In the genomic region with DNA sequence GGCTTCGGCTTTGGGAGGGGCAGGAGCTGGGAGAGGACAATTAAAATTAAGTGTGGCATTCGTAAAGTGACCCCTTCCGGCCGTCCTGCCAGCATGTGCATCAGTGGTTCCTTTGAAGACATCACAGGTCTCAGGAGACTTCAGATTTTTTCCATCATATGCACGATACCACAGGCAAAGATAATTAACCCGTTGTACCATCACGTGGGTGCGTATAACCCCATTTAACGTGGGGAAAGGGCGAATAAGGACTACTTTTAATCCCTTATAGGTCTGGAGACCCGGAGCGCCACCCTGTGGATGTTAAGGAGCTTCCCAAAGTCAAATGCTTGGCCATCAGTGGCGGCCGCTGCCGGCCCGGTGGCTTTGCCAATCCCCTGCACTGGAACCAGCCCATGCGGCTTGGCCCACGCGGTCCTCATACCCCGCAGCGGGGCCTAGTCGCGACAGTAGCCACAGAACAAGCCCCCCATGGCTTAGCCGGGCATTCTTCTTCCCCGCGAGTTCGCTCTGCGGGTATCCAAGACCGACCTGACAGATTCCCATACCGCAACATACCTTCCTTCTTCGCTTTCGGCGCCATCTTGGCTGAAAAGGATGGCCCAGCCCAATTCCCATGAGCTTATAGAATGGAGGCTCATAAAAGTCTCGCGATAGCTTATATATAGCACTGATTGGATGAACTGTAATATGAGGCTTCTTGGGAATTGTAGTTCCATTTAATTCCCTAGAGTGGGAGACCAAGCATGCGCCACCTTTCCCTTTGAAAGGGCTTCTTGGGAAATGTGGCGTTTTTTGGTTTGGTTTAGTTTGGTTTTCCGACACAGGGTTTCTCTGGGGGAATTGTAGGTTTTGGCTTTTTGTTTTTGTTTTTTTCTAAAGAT, we compare ENCODE assay signal across 8 mouse cellular contexts. TPM values are rescaled to one million over a fixed set of nuclear protein-coding genes. Genes with fewer than 3 reads are reported as not detected.
DNase-seq lines count a peak whose midpoint lies in the region; ATAC-seq and TF ChIP-seq lines count a peak whose summit lies in the region.

A gene (minus strand): TSS at position 624 of the 884 bp plus-strand sequence.

- peak within 1 kb of the TSS; percentile 66 for H3K4me2 ChIP-seq in neural tube, embryonic 15.5 days

- H3K9ac ChIP-seq in neural tube, embryonic 15.5 days (replicated peaks) = peak within 1 kb of the TSS; percentile 87

- H3K36me3 ChIP-seq in G1E (replicated peaks) = peaks cover 41% of the 10 kb centered on the region
- peaks cover 24% of the 10 kb centered on the region for H3K36me3 ChIP-seq in neural tube, embryonic 15.5 days

- H3K4me3 ChIP-seq in G1E (ENCODE audit: low read depth, low read length) = peak within 1 kb of the TSS; percentile 95
- peak within 1 kb of the TSS; percentile 100 for H3K4me3 ChIP-seq in layer of hippocampus, adult 2 months
- H3K4me3 ChIP-seq in lung, adult 2 months (replicated peaks; ENCODE audit: extremely low read depth, low read depth, low read length) = peak within 1 kb of the TSS; percentile 90
- H3K4me3 ChIP-seq in neural tube, embryonic 15.5 days (replicated peaks) = peak within 1 kb of the TSS; percentile 78

- H3K9me3 ChIP-seq in G1E (replicated peaks) = no peaks in the 10 kb centered on the region
- no peaks in the 10 kb centered on the region for H3K9me3 ChIP-seq in neural tube, embryonic 15.5 days (replicated peaks)

- no peak for TF ChIP-seq CTCF in G1E (IDR thresholded peaks at IDR 0.05; ENCODE audit: low read depth, low read length)
- TF ChIP-seq CTCF in layer of hippocampus, adult 2 months (conservative IDR thresholded peaks at IDR 0.05) = peak; percentile 64
- TF ChIP-seq CTCF in lung, adult 2 months (IDR thresholded peaks at IDR 0.05; ENCODE audit: insufficient read depth, low read length) = no peak

- peak; percentile 85 for ATAC-seq in G1E (ENCODE audit: extremely low read depth, insufficient number of reproducible peaks, low FRiP score, poor library complexity, severe bottlenecking)
- ATAC-seq in neural tube, embryonic 15.5 days (ENCODE audit: low FRiP score) = peak; percentile 92

- H3K27ac ChIP-seq in layer of hippocampus, adult 2 months = peak within 1 kb of the TSS; percentile 97
- peak within 1 kb of the TSS; percentile 95 for H3K27ac ChIP-seq in neural tube, embryonic 15.5 days (replicated peaks)

- H3K4me1 ChIP-seq in G1E (ENCODE audit: insufficient read depth, low read depth, low read length) = peaks cover 47% of the 10 kb centered on the region
- H3K4me1 ChIP-seq in lung, adult 2 months (ENCODE audit: control insufficient read depth, insufficient read depth, low read length) = no peaks in the 10 kb centered on the region; the same call in 1 of the 2 replicates
- peaks cover 60% of the 10 kb centered on the region for H3K4me1 ChIP-seq in neural tube, embryonic 15.5 days

- TF ChIP-seq POLR2A in lung, adult 2 months (IDR thresholded peaks at IDR 0.05; ENCODE audit: borderline replicate concordance, extremely low read depth, low read depth, low read length) = peak; percentile 96

- DNase-seq in G1E (ENCODE audit: low spot score) = peak; percentile 90
- DNase-seq in cerebellum, adult 18-20 months = peak; percentile 83 to 86
- DNase-seq in forelimb bud, embryonic 11.5 days (ENCODE audit: low read depth, low spot score) = peak; percentile 95
- DNase-seq in heart, postnatal 4 days = peak; percentile 79
- DNase-seq in layer of hippocampus, adult 2 months (ENCODE audit: low spot score in 2 of 2) = peak; percentile 82 to 91
- peak; percentile 82 for DNase-seq in lung, adult 2 months
- peak; percentile 81 for DNase-seq in testis, postnatal 10 days (ENCODE audit: low spot score)

- under 1% methylated on average over 38 of the region's 38 CpGs for WGBS in lung, adult 2 months
- 0% methylated on average over 38 of the region's 38 CpGs for WGBS in neural tube, embryonic 15.5 days

- H3K27me3 ChIP-seq in G1E (ENCODE audit: insufficient read depth, low read length) = peaks cover 20% of the 10 kb centered on the region
- H3K27me3 ChIP-seq in neural tube, embryonic 15.5 days (replicated peaks) = no peaks in the 10 kb centered on the region

RNA-seq across cellular contexts. Expression of the gene that starts here (rescaled TPM):
- 1,467 and 1,695 TPM in 2 replicates for total RNA-seq in G1E (2014; fragmentation: Nextera tagmentation)
- total RNA-seq in G1E (2017) = 2,502 and 2,557 TPM in 2 replicates
- polyA plus RNA-seq in G1E (2012) = 844 and 2,130 TPM in 2 replicates
- total RNA-seq in heart, postnatal 4 days (2021) = 1,000 to 10,000 TPM; 1,082 to 1,148 TPM
- 100 to 1,000 TPM; 747 to 755 TPM for total RNA-seq in layer of hippocampus, adult 2 months (2021)
- polyA plus RNA-seq in lung, adult 2 months (2012; rRNA removed) = 103 and 212 TPM in 2 replicates
- polyA plus RNA-seq in neural tube, embryonic 15.5 days (2015; fragmentation: Nextera tagmentation; extraction: Ambion mirVana) = 774 and 869 TPM in 2 replicates

Comparison
In these comparisons a context has a peak if more than half of its experiments do, and no peak if none do; other contexts are left out.
1. Peak in every context shown above with its lines: DNase-seq, ATAC-seq, H3K4me3 ChIP-seq and H3K27ac ChIP-seq.